Mouse (Mus musculus): ENCODE results near the gene Igf1r.

GRCm38 (mm10) chr7:68151892-68152291 lies 199.3 kb downstream of the Igf1r start:
- TF ChIP-seq CTCF (IDR thresholded peaks at IDR 0.05; ENCODE audit: control insufficient read depth, insufficient read depth, low read length) = no peak
- no peak for TF ChIP-seq POLR2A (IDR thresholded peaks at IDR 0.05; ENCODE audit: borderline replicate concordance, control insufficient read depth, low read depth, low read length)
